Mouse (Mus musculus) urinary bladder, postnatal 4 days (tissue): Measurements from ENCODE around the gene Ufc1.
"Not testable (repeated sequence)": the region's sequence is repeated elsewhere in the genome, so short reads cannot be mapped to it uniquely, and the experiment has no call there.

ENCODE experiments used
- DNase-seq, 2 experiments: peaks; one replicate each; pipeline ENCODE4 v3.0.0; 2021 to 2022; ENCODE audit warnings: low spot score in 2 of 2

Gene Ufc1

GRCm38 (mm10) chr1:171248386-171249226 is 46.2 kb downstream of the Ufc1 start:
- no peak for DNase-seq

- DNase-seq: no peak
These were observed 46.9 kb downstream of the Ufc1 start for GRCm38 (mm10) chr1:171247916-171248315.

- no peak for DNase-seq
These were observed 47.4 kb downstream of the Ufc1 start for GRCm38 (mm10) chr1:171247453-171247841.

GRCm38 (mm10) chr1:171246709-171247452 is 47.9 kb downstream of the Ufc1 start:
- peak; percentile 96 to 97 for DNase-seq

GRCm38 (mm10) chr1:171245353-171245752 is 49.5 kb downstream of the Ufc1 start:
- DNase-seq: no peak

GRCm38 (mm10) chr1:171241952-171242351 is 52.9 kb downstream of the Ufc1 start:
- not testable (repeated sequence) for DNase-seq

GRCm38 (mm10) chr1:171240911-171241310 is 53.9 kb downstream of the Ufc1 start:
- no peak for DNase-seq

- no peak for DNase-seq
These were observed 54.7 kb downstream of the Ufc1 start for GRCm38 (mm10) chr1:171239992-171240744.
